Mouse (Mus musculus): Measurements from ENCODE around the gene Dlgap3.

Dlgap3 gene

DNA sequence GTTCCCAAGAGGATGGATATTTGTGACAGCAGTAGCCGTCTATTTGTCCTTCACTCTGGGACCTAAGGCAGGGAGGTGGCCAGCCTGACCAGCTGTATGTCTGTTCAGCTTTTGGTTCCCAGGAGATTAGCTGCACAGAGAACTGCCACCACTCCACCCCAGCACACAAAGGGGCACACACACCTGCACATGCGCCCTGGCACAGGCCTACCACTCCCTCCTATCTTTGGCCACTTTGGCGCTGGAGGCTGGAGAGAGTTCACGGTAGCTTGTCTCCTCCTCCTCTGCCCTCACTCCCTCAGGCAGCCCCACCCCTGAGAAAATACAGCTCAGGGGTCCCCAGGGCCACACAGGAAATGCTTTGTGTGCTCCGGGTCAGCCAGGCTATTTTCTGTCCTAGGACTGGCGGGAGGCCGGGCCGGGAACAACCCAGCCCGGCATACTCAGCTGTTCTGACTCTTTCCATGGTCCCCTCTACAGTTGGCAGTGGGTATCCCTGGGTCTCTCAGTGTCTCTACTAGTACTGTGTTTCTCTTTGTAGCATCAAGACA is 109.5 kb downstream of the Dlgap3 start:
- DNase-seq = peak; percentile 22 to 48

DNA sequence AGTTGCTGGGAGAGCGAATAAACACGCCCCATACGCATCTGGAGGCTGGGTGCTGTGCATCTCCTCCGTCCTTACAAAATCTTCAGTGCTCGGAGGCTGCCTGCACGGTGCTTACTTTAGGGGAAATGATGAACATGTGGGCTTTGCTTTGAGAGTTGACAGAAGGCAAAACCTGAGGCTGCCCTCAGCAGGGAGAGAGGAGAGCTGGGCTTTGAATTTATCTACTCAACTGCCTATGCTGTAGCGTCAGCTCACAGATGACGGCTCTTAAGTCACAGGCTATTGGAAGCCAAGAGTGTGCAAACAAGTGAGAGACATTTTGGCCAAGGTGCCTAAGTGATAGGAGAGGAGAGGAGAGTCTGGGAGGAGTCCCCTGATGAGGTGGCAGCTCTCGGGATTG is 110.2 kb downstream of the Dlgap3 start:
- no peak for DNase-seq
